Mouse (Mus musculus): ENCODE measurements around the gene P2rx2.

DNA sequence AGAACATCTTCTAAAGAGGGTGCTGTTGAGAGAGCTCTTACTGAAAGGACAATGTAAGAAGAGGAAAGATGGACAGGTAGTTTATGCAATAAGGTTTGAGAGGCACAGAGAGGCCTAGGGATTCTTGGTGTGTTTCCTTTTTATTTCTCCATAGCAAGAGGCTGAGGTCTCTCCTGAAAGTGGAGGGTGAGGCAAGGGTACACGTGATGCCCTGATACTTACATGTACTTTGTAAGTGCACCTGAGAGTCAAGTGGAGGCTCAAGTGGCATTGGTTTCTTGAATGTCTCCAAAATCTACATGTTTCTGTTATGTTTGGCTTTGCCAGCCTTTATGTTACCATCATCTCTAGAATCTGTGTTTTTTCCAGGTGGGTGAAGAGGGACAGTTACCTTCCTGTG is 46.4 kb downstream of the P2rx2 start:
- no peak for TF ChIP-seq POLR2A (IDR thresholded peaks at IDR 0.05; ENCODE audit: low read depth, low read length)
- TF ChIP-seq CTCF (IDR thresholded peaks at IDR 0.05; ENCODE audit: borderline replicate concordance, insufficient read depth, low read length), result no peak
